Mouse (Mus musculus): ENCODE measurements around the gene Mpig6b. TPM values are rescaled to one million over a fixed set of nuclear protein-coding genes. Genes with fewer than 3 reads are reported as not detected.

Mpig6b gene
- polyA plus RNA-seq, 1 experiment = 53.5 TPM

DNA sequence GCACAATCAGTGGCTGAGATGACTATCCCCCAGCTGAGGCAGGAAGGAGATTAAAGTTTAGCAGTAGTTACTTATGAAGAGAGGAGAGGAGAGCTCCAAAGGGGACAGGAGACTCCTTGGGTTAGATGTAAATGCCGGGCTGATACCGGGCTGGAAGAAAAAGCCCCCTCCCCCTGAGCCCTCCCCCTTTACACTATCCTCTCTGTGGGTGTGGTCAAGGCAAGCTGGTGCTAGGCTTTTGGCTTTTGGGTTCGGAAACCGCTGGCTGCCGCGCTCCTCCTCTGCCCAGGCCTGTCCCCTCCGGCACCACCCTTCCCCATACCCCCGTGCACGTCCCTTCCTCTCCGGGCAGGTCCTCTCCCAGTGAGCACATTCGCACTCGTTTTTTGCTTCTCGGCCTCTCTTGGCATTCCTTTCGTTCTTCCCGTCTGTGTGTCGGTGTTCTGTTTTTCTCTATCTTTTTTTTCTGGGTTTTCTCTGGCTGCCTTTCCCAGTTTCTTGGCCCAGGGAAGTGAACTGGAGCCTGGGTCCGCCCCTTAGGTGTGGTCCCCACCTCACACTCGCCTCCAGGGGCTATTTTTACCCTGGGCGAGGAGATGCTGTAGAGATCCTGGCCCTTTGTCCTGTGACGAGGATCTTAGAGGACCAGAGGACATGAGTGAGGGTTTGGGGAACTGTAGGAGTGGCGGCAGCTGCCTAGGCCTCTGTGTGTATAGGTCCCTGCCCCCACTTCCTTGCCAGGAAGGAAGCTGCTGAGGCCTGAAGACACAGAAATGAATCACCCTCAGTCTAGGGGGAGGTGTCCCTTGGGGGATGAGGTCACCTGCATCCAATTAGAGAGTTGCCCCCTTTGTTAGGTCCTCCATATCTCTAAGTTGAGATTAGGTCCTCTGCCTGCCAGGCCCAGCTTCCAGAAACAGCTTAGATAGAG lies 14.6 kb downstream of the Mpig6b start:
- H3K4me1 ChIP-seq = peaks cover 71% of the 10 kb centered on the region

DNA sequence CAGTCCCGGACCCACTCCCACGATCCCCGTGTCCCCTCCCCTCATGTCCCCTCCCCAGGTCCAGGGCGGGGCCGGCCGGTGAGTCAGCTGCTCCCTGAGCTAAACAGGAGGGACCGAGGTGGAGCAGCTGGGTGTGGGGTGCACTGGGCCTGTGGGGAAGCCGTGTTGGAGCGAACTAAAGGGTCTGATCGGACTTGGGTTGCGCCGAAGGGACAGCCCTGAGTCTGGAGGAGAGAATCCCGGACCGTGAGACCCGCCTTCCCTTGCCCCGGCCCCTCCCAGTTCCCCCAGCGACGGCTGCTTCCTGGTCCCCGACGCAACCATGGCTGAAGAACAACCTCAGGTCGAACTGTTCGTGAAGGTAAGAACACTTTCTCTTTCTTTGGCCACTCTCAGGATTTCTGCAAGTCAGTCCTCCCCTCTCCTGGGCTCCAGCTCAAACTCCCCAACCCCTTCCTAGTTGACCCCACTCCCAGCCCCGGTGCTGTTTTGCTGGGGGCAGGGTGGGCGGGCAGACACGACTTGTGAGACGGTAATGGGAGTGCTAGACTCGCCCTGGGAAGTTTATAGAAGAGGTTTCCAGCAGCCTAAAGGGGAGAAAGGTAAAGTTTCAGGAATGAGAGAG lies 15.7 kb downstream of the Mpig6b start:
- Histone ChIP-seq H3K36me3 (replicated peaks; ENCODE audit: low read length) (peaks cover 37% of the 10 kb centered on the region), H3K4me1 (peaks cover 71% of the 10 kb centered on the region), H3K27me3 (replicated peaks) (no peaks in the 10 kb centered on the region), H3K9me3 (no peaks in the 10 kb centered on the region), H3K4me3 (replicated peaks) (peak overlapping the region; percentile 97)
- TF ChIP-seq FLI1 (IDR thresholded peaks at IDR 0.05; ENCODE audit: low read length) = no peak
- no peak for TF ChIP-seq GATA1 (IDR thresholded peaks at IDR 0.05; ENCODE audit: borderline replicate concordance, low read length)

More for the DNA sequence above, 14.6 kb downstream of the Mpig6b start:
- TF ChIP-seq FLI1 (IDR thresholded peaks at IDR 0.05; ENCODE audit: low read length) (no peak), GATA1 (IDR thresholded peaks at IDR 0.05; ENCODE audit: borderline replicate concordance, low read length) (no peak)
- H3K4me3 ChIP-seq (replicated peaks) = peak overlapping the region; percentile 97
- peaks cover 49% of the 10 kb centered on the region for H3K36me3 ChIP-seq (replicated peaks; ENCODE audit: low read length)
- H3K27me3 ChIP-seq (replicated peaks) = no peaks in the 10 kb centered on the region
- H3K9me3 ChIP-seq = no peaks in the 10 kb centered on the region

DNA sequence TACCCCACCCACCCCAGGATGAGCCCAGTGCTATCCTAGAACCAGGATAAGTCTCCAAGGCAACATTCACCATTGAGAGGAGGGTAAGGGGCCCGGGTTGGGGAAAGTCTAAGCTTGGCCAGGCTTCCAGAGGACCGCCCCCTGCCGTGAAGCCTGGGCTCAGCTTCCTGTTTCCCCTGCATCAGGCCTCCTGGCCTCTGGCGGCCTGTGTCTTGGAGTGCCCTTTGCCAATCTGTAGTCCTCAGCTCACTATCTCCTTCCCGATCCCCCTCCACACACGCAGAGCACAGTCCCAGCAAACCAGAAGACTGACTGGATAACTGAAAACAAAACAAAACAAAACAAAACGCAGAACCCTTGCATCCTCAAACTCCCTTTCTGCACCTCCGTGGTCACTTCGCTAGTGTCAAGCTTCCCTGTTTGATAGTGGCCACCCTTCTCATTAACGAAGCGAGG lies 16.4 kb downstream of the Mpig6b start, which contains the start of gene Clic1:
Gene Clic1, plus strand, starts transcription at position 406 of the 456 bp plus-strand sequence.
- H3K36me3 ChIP-seq (replicated peaks; ENCODE audit: low read length) = peaks cover 32% of the 10 kb centered on the region
- H3K4me1 ChIP-seq = peaks cover 73% of the 10 kb centered on the region
- H3K27me3 ChIP-seq (replicated peaks) = no peaks in the 10 kb centered on the region
- no peaks in the 10 kb centered on the region for H3K9me3 ChIP-seq
- TF ChIP-seq FLI1 (IDR thresholded peaks at IDR 0.05; ENCODE audit: low read length) (no peak), GATA1 (IDR thresholded peaks at IDR 0.05; ENCODE audit: borderline replicate concordance, low read length) (no peak)
- peak within 1 kb of the TSS; percentile 97 for H3K4me3 ChIP-seq (replicated peaks)

DNA sequence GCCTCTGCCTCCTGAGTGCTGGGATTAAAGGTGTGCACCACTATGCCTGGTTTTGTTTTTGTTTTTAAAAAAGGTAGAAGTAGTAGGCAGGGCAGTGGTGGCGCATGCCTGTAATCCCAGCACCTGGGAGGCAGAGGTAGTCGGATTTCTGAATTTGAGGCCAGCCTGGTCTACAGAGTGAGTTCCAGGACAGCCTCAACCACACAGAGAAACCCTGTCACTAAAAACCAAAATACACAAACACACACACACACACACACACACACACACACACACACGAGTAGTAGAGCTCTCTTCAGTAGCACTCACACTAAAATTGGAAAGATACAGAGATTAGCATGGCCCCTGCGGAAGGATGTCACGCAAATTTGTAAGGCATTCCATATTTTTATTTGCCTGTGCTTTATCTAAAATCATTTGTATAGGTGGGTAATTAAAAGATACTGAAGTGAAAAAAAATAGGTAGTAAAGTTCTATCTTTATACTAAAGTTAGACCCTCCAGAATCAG lies 17.0 kb downstream of the Mpig6b start:
- TF ChIP-seq FLI1 (IDR thresholded peaks at IDR 0.05; ENCODE audit: low read length) (no peak), GATA1 (IDR thresholded peaks at IDR 0.05; ENCODE audit: borderline replicate concordance, low read length) (no peak)
- H3K4me3 ChIP-seq (replicated peaks) = peak overlapping the region; percentile 97
- H3K4me1 ChIP-seq = peaks cover 73% of the 10 kb centered on the region
- no peaks in the 10 kb centered on the region for H3K27me3 ChIP-seq (replicated peaks)
- no peaks in the 10 kb centered on the region for H3K9me3 ChIP-seq
- H3K36me3 ChIP-seq (replicated peaks; ENCODE audit: low read length) = peaks cover 27% of the 10 kb centered on the region

DNA sequence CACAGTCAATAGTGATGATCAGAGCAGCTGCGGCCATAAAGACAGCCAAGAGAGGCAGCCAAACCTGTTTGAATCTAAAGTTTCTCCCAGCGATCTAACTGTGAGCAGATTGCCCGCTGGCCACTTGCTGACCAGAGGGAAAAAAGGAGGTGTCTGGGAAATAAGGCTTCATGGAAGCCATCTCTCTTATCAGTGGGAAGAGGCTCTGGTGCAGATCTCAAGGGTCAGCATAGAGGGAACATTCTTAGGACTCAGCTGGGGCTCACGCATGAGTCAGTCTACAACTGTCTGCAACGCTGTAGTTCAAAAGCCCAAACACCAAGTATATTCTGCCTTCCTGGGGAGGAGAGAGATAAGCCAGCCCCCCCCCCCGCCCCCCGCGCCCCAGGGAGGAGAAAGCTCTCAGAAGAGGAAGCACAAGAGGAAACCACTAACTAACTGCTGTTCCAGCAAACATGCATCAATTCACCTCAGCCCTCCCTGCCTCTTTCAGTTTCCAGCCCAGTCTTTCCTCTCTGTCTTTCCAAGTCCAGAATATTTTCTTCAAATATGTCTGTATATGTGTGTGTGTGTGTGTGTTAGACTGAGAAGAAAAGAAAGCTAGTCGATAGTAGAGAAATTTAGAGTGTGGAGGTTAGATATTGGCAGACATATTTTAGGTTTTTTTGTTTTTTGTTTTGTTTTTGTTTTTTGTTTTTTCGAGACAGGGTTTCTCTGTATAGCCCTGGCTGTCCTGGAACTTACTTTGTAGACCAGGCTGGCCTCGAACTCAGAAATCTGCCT lies 17.6 kb downstream of the Mpig6b start:
- H3K9me3 ChIP-seq = no peaks in the 10 kb centered on the region
- no peaks in the 10 kb centered on the region for H3K27me3 ChIP-seq (replicated peaks)
- no peak for TF ChIP-seq FLI1 (IDR thresholded peaks at IDR 0.05; ENCODE audit: low read length)
- no peak for TF ChIP-seq GATA1 (IDR thresholded peaks at IDR 0.05; ENCODE audit: borderline replicate concordance, low read length)
- peaks cover 21% of the 10 kb centered on the region for H3K36me3 ChIP-seq (replicated peaks; ENCODE audit: low read length)
- H3K4me3 ChIP-seq (replicated peaks) = peak overlapping the region; percentile 97
- peaks cover 74% of the 10 kb centered on the region for H3K4me1 ChIP-seq

DNA sequence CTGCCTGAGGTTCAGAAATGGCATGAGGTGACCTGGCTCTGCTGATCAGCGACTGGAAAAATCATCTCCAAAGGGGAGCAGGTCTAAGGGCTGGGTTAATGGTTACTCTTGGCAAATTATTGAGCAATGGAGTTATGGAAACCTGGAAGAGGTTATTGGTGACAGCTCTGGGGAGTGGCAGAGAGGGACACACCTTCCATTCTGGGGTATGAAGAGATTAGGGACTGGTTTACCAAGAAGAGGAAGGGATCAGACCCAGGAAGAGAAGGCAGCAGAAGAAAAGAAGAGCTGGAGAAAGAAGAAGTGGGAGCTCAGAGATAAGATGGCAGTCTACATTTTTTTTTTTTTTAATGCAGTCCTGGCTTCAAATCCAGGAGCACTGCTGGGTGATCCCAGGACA lies 18.3 kb downstream of the Mpig6b start:
- Histone ChIP-seq H3K9me3 (no peaks in the 10 kb centered on the region), H3K4me3 (replicated peaks) (peak overlapping the region; percentile 93), H3K4me1 (peaks cover 72% of the 10 kb centered on the region), H3K27me3 (replicated peaks) (no peaks in the 10 kb centered on the region), H3K36me3 (replicated peaks; ENCODE audit: low read length) (peaks cover 14% of the 10 kb centered on the region)
- TF ChIP-seq GATA1 (IDR thresholded peaks at IDR 0.05; ENCODE audit: borderline replicate concordance, low read length) (no peak), FLI1 (IDR thresholded peaks at IDR 0.05; ENCODE audit: low read length) (no peak)

DNA sequence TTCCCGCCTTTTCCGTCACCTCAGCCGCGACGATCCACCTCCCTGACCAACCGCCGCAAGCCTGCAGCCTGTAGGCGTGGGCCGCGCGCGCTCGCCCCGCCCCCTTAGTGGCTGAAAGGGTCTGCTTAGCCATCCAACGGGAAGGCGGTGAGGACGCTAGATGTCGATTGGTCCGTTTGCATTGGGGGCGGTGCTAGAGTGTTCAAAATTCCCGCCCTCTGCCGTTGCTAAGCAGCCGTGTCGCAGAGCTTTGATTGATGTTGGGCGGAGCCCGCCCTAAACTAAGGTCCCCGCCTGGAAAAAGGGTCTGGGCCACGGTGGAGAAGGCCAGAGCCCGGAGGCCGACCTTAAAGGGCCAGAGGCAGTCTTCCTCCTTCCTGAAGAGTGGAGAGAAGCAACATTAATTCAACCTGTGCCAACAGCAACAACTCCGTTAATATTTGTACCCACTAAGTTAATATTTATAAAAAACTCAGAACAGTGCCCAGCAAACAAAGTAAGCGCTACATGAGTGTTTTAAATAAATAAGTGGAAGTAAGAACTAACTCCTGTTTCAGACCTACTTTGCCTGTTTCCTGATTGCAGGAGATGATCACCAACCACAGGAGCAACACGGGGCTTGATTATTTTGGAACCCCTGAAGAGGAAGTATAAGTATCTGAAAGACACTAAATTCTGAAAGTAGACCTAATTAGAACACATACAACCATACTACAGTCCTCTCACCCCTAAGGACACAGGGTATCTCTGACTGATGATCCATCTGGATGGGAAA lies 19.1 kb downstream of the Mpig6b start, which contains the start of gene Msh5:
Gene Msh5, minus strand, starts transcription at position 65 of the 775 bp plus-strand sequence.
- Histone ChIP-seq H3K4me1 (peaks cover 69% of the 10 kb centered on the region), H3K9me3 (no peaks in the 10 kb centered on the region), H3K4me3 (replicated peaks) (peak within 1 kb of the TSS; percentile 93), H3K36me3 (replicated peaks; ENCODE audit: low read length) (peaks cover 8% of the 10 kb centered on the region), H3K27me3 (replicated peaks) (no peaks in the 10 kb centered on the region)
- TF ChIP-seq FLI1 (IDR thresholded peaks at IDR 0.05; ENCODE audit: low read length) (peak; percentile 89; the same call in 1 of the 2 replicates), GATA1 (IDR thresholded peaks at IDR 0.05; ENCODE audit: borderline replicate concordance, low read length) (no peak)

DNA sequence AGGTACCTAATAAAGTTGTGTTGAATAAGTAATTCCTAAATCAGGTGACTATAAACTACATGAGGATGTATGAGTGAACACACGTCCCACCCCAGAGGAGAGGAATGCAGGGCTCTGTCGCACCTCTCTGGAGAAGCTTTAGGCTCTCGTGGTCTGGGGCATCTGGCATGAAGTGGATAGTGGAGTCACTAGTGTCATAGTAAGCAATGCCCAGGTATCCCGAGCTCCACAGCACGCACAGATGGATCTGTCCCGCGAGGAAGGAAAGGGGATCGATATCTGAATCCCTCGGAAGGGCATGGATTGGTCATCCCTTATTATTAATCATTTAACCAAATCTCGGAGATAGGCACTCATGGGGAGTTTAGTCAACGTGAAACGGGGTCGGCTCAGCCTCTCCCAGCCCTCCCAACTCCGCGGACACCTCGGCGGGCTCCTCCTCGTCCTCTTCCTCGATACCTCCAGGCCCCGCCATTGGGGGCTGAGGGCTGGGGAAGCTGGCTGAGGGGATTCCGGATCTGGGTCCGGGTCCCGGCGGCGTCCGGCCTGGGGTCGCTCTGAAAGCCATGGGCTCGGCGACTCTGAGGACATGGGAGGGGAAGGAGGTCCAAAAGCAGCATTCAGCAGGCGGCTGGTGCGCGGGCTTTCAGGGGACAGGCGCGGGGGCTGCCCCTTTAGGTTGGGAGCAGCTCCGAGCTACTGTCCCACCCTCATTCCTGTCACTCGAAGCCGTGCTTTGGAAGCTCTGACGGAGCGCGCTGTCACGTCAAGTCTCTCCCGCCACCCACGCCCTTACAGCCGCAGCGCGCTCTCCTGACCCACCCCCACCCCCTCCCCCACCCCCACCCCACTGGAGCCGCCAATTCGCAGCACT lies 19.9 kb downstream of the Mpig6b start:
- H3K4me3 ChIP-seq (replicated peaks) = peak overlapping the region; percentile 93
- no peaks in the 10 kb centered on the region for H3K9me3 ChIP-seq
- H3K36me3 ChIP-seq (replicated peaks; ENCODE audit: low read length) = peaks cover 7% of the 10 kb centered on the region
- no peaks in the 10 kb centered on the region for H3K27me3 ChIP-seq (replicated peaks)
- peaks cover 74% of the 10 kb centered on the region for H3K4me1 ChIP-seq
- TF ChIP-seq GATA1 (IDR thresholded peaks at IDR 0.05; ENCODE audit: borderline replicate concordance, low read length) (no peak), FLI1 (IDR thresholded peaks at IDR 0.05; ENCODE audit: low read length) (no peak)

All from megakaryocyte, embryonic 14.5 days (primary cell).